Mouse (Mus musculus): ENCODE data around the gene Gpr146.

DNA sequence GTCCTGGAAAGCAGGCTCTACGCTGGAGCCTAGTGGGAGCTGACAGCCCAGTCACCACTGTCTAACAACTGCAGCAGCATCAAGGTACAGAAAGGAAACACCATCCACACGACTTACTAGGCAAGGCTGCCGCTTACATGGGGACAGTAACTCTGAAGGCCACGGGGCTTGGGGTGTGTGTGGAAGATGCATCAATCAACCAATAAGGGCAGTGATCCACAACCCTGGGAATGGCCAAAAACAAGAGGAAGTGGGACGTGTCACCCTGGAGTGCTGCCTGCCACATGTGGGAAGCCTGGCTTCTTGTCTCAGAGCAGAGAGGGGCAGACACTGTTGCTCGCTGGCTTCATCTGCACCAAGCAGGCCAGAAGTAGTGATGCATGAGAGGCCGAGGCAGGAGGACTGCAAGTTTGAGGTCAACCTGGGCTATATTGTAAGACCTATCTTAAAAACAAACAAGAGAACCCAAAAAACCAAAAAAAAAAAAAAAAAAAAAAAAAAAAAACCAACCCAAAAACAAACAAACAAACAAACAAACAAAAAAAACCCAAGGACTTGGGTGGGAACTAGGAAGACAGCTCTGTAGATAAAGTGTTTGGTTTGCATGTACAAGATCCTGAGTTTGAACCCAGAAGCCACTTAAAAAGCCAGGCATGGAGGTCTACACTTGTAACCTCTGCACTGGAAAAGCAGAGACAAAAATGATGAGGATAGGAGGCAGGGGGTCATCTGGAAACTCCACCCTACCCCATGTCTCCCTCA, 55.4 kb downstream of the Gpr146 start:
- TF ChIP-seq CTCF (IDR thresholded peaks at IDR 0.05; ENCODE audit: low read depth, low read length) = no peak
- no peak for TF ChIP-seq GATA1 (IDR thresholded peaks at IDR 0.05; ENCODE audit: borderline replicate concordance, low read length)
- no peak for TF ChIP-seq POLR2AphosphoS5 (IDR thresholded peaks at IDR 0.05; ENCODE audit: insufficient replicate concordance, low read depth, low read length)
- no peak for TF ChIP-seq GATA2 (IDR thresholded peaks at IDR 0.05; ENCODE audit: borderline replicate concordance, low read depth, low read length)
